Mouse (Mus musculus) Patski (cell line): ENCODE data around the gene Mid1. TPM values are rescaled to one million over a fixed set of nuclear protein-coding genes. Genes with fewer than 3 reads are reported as not detected.

Experiments used
- ATAC-seq: fragments of 100-300 bp; one replicate; pipeline ENCODE4 v1.8.0; 2021
- CTCF ChIA-PET: fragments of 350-600 bp; sonication (Branson Sonifier 250); formaldehyde crosslinking; loops from one replicate; lab custom pipeline; 2022; ENCODE audit warnings: inconsistent platforms; lab: Charles Lee
- POLR2A ChIA-PET: fragments of 350-600 bp; sonication (Branson Sonifier 250); formaldehyde crosslinking; loops from one replicate; lab custom pipeline; 2022; ENCODE audit warnings: antibody characterized with exemption, inconsistent platforms; lab: Charles Lee
- DNase-seq: peaks from one replicate; pipeline ENCODE4 v3.0.0-alpha.2; 2011; ENCODE audit warnings: low read depth, low spot score
- H3K27me3 ChIP-seq: fragments of 371-371 bp; one replicate; pipeline ENCODE4 v1.5.1; 2021
- CTCF ChIP-seq: fragments of 100-300 bp; IDR thresholded peaks from one replicate; pipeline ENCODE4 v1.5.1; 2021
- in situ Hi-C: fragments of 300-500 bp; cut with MboI; formaldehyde crosslinking; loops from 3 replicates; pipeline ENCODE4 v1.11.1; 2018; ENCODE audit warnings: low pct_unique_long_range_greater_than_20kb, mixed read lengths
- polyA plus RNA-seq: library from polyadenylated mRNA; unstranded; gene quantifications from one replicate; pipeline ENCODE4 v1.2.3, GENCODE M21; 2021

The Mid1 gene
- polyA plus RNA-seq, 1 experiment from 2014 or later = 105 TPM

GRCm38 (mm10) chrX:169906054-169906508 lies 221.1 kb downstream of the Mid1 start:
- DNase-seq = no peak
- TF ChIP-seq CTCF = no peak
- ATAC-seq = no peak
- in situ Hi-C loops = no loop called here
- ChIA-PET CTCF (interaction anchor here (1.3 kb wide), 1 partner anchor 25 kb away, joined by 3 read pairs; no protein-coding TSS in a partner anchor), POLR2A (interaction anchor here (0.6 kb wide), 1 partner anchor 13 kb away, joined by 3 read pairs; no protein-coding TSS in a partner anchor)
- no peaks in the 10 kb centered on the region for H3K27me3 ChIP-seq

- no peaks in the 10 kb centered on the region for H3K27me3 ChIP-seq
- DNase-seq (no peak), ATAC-seq (no peak)
- TF ChIP-seq CTCF = no peak
- in situ Hi-C loops = no loop called here
- ChIA-PET POLR2A (interaction anchor here (0.5 kb wide), 1 partner anchor 8 kb away, joined by 4 read pairs; no protein-coding TSS in a partner anchor), CTCF (interaction anchor here (0.7 to 1.4 kb wide), 5 partner anchors 8 to 40 kb away, joined by 3 to 5 read pairs (median 3); no protein-coding TSS in a partner anchor)
Measured at GRCm38 (mm10) chrX:169909898-169910297, 224.9 kb downstream of the Mid1 start.

- TF ChIP-seq CTCF = no peak
- POLR2A ChIA-PET = no interaction called here
- in situ Hi-C loops = no loop called here
- no peak for ATAC-seq
- DNase-seq = no peak
- H3K27me3 ChIP-seq = no peaks in the 10 kb centered on the region
- CTCF ChIA-PET = no interaction called here
Measured at GRCm38 (mm10) chrX:169915738-169916137, 230.7 kb downstream of the Mid1 start.

GRCm38 (mm10) chrX:169922541-169922940 lies 237.5 kb downstream of the Mid1 start:
- ATAC-seq = no peak
- CTCF ChIA-PET = interaction anchor here (1.4 kb wide), 1 partner anchor 15 kb away, joined by 6 read pairs; no protein-coding TSS in a partner anchor
- no peak for DNase-seq

GRCm38 (mm10) chrX:169923417-169923816 lies 238.4 kb downstream of the Mid1 start:
- POLR2A ChIA-PET = no interaction called here
- H3K27me3 ChIP-seq = no peaks in the 10 kb centered on the region
- ATAC-seq (no peak), DNase-seq (no peak)
- no peak for TF ChIP-seq CTCF
- CTCF ChIA-PET = interaction anchor here (0.7 to 1.4 kb wide), 2 partner anchors 11 to 14 kb away, joined by 3 to 6 read pairs; no protein-coding TSS in a partner anchor
- in situ Hi-C loops = no loop called here

More at GRCm38 (mm10) chrX:169922541-169922940, 237.5 kb downstream of the Mid1 start:
- H3K27me3 ChIP-seq = no peaks in the 10 kb centered on the region
- in situ Hi-C loops = no loop called here
- POLR2A ChIA-PET = no interaction called here
- no peak for TF ChIP-seq CTCF

GRCm38 (mm10) chrX:169925600-169925999 lies 240.6 kb downstream of the Mid1 start:
- ChIA-PET POLR2A (no interaction called here), CTCF (no interaction called here)
- no peak for TF ChIP-seq CTCF
- no peak for DNase-seq
- H3K27me3 ChIP-seq = no peaks in the 10 kb centered on the region
- in situ Hi-C loops = no loop called here
- no peak for ATAC-seq

- ChIA-PET POLR2A (no interaction called here), CTCF (no interaction called here)
- ATAC-seq (no peak), DNase-seq (no peak)
- no peaks in the 10 kb centered on the region for H3K27me3 ChIP-seq
- no peak for TF ChIP-seq CTCF
- in situ Hi-C loops = no loop called here
Measured at GRCm38 (mm10) chrX:169927110-169927817, 242.3 kb downstream of the Mid1 start.

- POLR2A ChIA-PET = no interaction called here
- no peaks in the 10 kb centered on the region for H3K27me3 ChIP-seq
- ATAC-seq (no peak), DNase-seq (no peak)
- no peak for TF ChIP-seq CTCF
- CTCF ChIA-PET = interaction anchor here (1.9 kb wide), 1 partner anchor 21 kb away, joined by 4 read pairs; no protein-coding TSS in a partner anchor
- in situ Hi-C loops = no loop called here
Measured at GRCm38 (mm10) chrX:169930868-169931267, 245.9 kb downstream of the Mid1 start.

GRCm38 (mm10) chrX:169933228-169933627 lies 248.2 kb downstream of the Mid1 start:
- in situ Hi-C loops = no loop called here
- CTCF ChIA-PET = interaction anchor here (1.2 kb wide), 1 partner anchor 17 kb away, joined by 4 read pairs; no protein-coding TSS in a partner anchor
- POLR2A ChIA-PET = no interaction called here
- no peaks in the 10 kb centered on the region for H3K27me3 ChIP-seq
- no peak for DNase-seq
- no peak for TF ChIP-seq CTCF
- ATAC-seq = no peak

- DNase-seq = no peak
- no peaks in the 10 kb centered on the region for H3K27me3 ChIP-seq
- CTCF ChIA-PET = interaction anchor here (0.9 to 1.8 kb wide), 3 partner anchors 10 to 28 kb away, joined by 3 to 6 read pairs (median 4); no protein-coding TSS in a partner anchor
- POLR2A ChIA-PET = no interaction called here
- ATAC-seq = no peak
- in situ Hi-C loops = no loop called here
- TF ChIP-seq CTCF = no peak
Measured at GRCm38 (mm10) chrX:169937119-169937719, 252.2 kb downstream of the Mid1 start.
